Mouse (Mus musculus): Measurements from ENCODE around the gene Ranbp3. TPM values are rescaled to one million over a fixed set of nuclear protein-coding genes. Genes with fewer than 3 reads are reported as not detected.
A peak's percentile ranks its signal among the peaks of the same experiment; 100 is the strongest.

Gene Ranbp3
- polyA plus RNA-seq, 1 experiment from 2014 or later: 116 TPM

GRCm38 (mm10) chr17:56651801-56652200 is 21.3 kb upstream of the Ranbp3 start:
- no peaks in the 10 kb centered on the region for H3K4me1 ChIP-seq (replicated peaks)
- no peaks in the 10 kb centered on the region for H3K36me3 ChIP-seq
- WGBS: 31% methylated on average over 10 of the region's 10 CpGs
- no peak for ATAC-seq (ENCODE audit: insufficient number of reproducible peaks, insufficient read depth, low FRiP score, low TSS enrichment, low read depth)
- no peak overlapping the region for H3K27ac ChIP-seq
- no peak overlapping the region for H3K4me2 ChIP-seq
- H3K27me3 ChIP-seq: no peaks in the 10 kb centered on the region
- no peaks in the 10 kb centered on the region for H3K9me3 ChIP-seq
- no peak overlapping the region for H3K4me3 ChIP-seq (replicated peaks)
- H3K9ac ChIP-seq (replicated peaks): no peak overlapping the region

DNA sequence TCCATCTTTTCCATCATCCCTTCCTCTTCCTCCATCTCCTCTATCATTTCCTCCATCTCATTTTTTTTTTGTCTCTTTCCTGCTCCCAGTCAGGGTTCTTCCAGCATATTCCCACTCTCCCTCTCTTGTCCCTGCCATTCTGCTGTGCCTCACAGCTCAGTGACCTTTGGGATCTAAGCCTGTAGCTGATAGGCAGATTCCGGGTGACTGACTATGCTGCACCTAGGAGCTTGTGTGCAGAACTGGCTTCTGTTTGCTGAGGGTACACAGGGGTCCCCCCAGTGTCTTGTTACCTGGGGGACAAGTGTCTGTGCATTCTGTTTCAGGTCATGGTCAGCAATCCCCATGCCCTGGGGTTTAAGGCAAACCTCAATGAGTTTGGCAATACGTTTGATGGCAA is 18.3 kb upstream of the Ranbp3 start:
- no peak for ATAC-seq (ENCODE audit: insufficient number of reproducible peaks, insufficient read depth, low FRiP score, low TSS enrichment, low read depth)
- Histone ChIP-seq H3K4me1 (replicated peaks) (no peaks in the 10 kb centered on the region), H3K36me3 (no peaks in the 10 kb centered on the region), H3K4me2 (no peak overlapping the region), H3K9ac (replicated peaks) (no peak overlapping the region), H3K9me3 (no peaks in the 10 kb centered on the region), H3K4me3 (replicated peaks) (no peak overlapping the region), H3K27me3 (no peaks in the 10 kb centered on the region), H3K27ac (no peak overlapping the region)
- WGBS: 83% methylated on average over 2 of the region's 2 CpGs

- Histone ChIP-seq H3K4me3 (replicated peaks) (no peak overlapping the region), H3K4me2 (no peak overlapping the region), H3K27me3 (no peaks in the 10 kb centered on the region), H3K4me1 (replicated peaks) (no peaks in the 10 kb centered on the region), H3K36me3 (no peaks in the 10 kb centered on the region), H3K27ac (no peak overlapping the region), H3K9me3 (no peaks in the 10 kb centered on the region), H3K9ac (replicated peaks) (no peak overlapping the region)
- WGBS: 87% methylated on average over 3 of the region's 3 CpGs
- ATAC-seq (ENCODE audit: insufficient number of reproducible peaks, insufficient read depth, low FRiP score, low TSS enrichment, low read depth): no peak
These were observed 17.8 kb upstream of the Ranbp3 start for GRCm38 (mm10) chr17:56655311-56655710.

DNA sequence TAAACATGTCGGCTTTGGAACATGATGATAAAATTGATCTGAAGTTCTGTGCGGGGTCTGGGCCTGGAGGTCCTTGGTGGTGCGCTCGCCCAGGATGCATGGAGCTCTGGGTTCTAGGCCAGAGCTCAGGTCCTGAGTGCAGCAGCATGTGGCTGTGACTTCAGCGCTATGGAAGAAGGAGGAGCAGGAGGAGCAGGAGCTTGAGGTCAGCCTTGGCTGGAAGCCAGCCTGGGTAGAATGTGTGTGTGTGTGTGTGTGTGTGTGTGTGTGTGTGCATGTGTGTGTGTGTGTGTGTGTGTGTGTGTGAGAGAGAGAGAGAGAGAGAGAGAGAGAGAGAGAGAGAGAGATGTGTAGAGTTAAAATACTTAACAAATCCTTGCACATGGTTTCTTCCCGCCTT is 16.9 kb upstream of the Ranbp3 start:
- H3K4me1 ChIP-seq (replicated peaks): no peaks in the 10 kb centered on the region
- no peak overlapping the region for H3K9ac ChIP-seq (replicated peaks)
- WGBS: 89% methylated on average over 6 of the region's 6 CpGs
- no peak overlapping the region for H3K4me2 ChIP-seq
- no peak overlapping the region for H3K4me3 ChIP-seq (replicated peaks)
- H3K9me3 ChIP-seq: no peaks in the 10 kb centered on the region
- no peak for ATAC-seq (ENCODE audit: insufficient number of reproducible peaks, insufficient read depth, low FRiP score, low TSS enrichment, low read depth)
- H3K27me3 ChIP-seq: no peaks in the 10 kb centered on the region
- H3K36me3 ChIP-seq: no peaks in the 10 kb centered on the region
- no peak overlapping the region for H3K27ac ChIP-seq

GRCm38 (mm10) chr17:56663659-56664058 is 9.4 kb upstream of the Ranbp3 start:
- H3K4me1 ChIP-seq (replicated peaks): peaks cover 14% of the 10 kb centered on the region
- peak overlapping the region; percentile 27; the same call in 1 of the 2 replicates for H3K9ac ChIP-seq (replicated peaks)
- H3K4me3 ChIP-seq (replicated peaks): peak overlapping the region; percentile 17
- 65% methylated on average over 3 of the region's 3 CpGs for WGBS
- H3K36me3 ChIP-seq: no peaks in the 10 kb centered on the region
- H3K27me3 ChIP-seq: peaks cover 21% of the 10 kb centered on the region
- no peak for ATAC-seq (ENCODE audit: insufficient number of reproducible peaks, insufficient read depth, low FRiP score, low TSS enrichment, low read depth)
- H3K27ac ChIP-seq: peak overlapping the region; percentile 57
- peak overlapping the region; percentile 48 for H3K4me2 ChIP-seq
- no peaks in the 10 kb centered on the region for H3K9me3 ChIP-seq

- H3K9me3 ChIP-seq: no peaks in the 10 kb centered on the region
- peak overlapping the region; percentile 57; the same call in 1 of the 2 replicates for H3K27ac ChIP-seq
- peak overlapping the region; percentile 48 for H3K4me2 ChIP-seq
- 2% methylated on average over 10 of the region's 10 CpGs for WGBS
- H3K27me3 ChIP-seq: peaks cover 21% of the 10 kb centered on the region
- peak overlapping the region; percentile 27; the same call in 1 of the 2 replicates for H3K9ac ChIP-seq (replicated peaks)
- no peaks in the 10 kb centered on the region for H3K36me3 ChIP-seq
- peaks cover 14% of the 10 kb centered on the region for H3K4me1 ChIP-seq (replicated peaks)
- ATAC-seq (ENCODE audit: insufficient number of reproducible peaks, insufficient read depth, low FRiP score, low TSS enrichment, low read depth): peak; percentile 18; the same call in 1 of the 2 replicates
- H3K4me3 ChIP-seq (replicated peaks): peak overlapping the region; percentile 17
These were observed 8.8 kb upstream of the Ranbp3 start for GRCm38 (mm10) chr17:56664333-56664732.

DNA sequence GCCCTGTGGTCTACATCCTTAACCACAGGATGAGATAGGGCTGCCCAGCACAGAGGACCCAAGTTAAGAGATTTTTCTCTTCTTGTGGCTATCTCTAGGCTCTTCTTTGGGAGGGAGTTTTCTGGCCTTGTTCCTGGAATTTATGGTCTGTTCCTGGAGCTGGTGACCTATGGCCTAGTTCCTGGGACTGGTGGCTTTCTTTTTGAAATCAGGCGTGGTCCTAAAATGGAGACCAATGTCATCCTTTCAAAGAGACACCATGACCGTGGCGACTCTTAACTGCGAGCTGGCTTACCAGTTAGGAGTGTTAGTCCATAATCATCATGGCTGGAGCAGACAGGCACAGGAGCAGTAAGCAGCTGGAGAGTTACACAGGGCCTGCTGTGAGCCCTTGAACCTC is 6.7 kb upstream of the Ranbp3 start:
- no peak overlapping the region for H3K4me3 ChIP-seq (replicated peaks)
- WGBS: 90% methylated on average over 4 of the region's 4 CpGs

DNA sequence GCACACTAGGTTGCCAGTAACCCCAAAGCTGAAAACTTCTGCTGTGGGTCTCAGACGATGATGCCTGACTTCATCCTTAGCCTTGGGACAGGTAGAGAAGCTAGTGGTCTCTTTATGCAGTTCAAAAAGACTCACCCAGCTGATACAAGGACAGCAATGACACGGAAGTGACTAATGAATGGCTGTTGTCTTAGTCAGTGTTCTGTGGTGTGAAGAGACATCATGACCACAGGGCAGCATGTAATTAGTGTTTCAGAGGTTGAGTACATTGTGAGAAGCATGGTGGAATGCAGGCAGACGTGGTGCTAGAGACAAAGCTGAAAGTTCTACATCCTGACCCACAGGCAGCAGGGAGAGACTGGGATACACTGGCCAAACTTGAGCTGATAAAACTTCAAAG is 5.5 kb upstream of the Ranbp3 start:
- H3K27ac ChIP-seq: no peak overlapping the region
- no peak for ATAC-seq (ENCODE audit: insufficient number of reproducible peaks, insufficient read depth, low FRiP score, low TSS enrichment, low read depth)
- no peak overlapping the region for H3K9ac ChIP-seq (replicated peaks)
- H3K4me3 ChIP-seq (replicated peaks): no peak overlapping the region
- H3K4me2 ChIP-seq: no peak overlapping the region
- 72% methylated on average over 3 of the region's 3 CpGs for WGBS
- H3K27me3 ChIP-seq: peaks cover 21% of the 10 kb centered on the region
- H3K4me1 ChIP-seq (replicated peaks): peaks cover 14% of the 10 kb centered on the region
- H3K36me3 ChIP-seq: no peaks in the 10 kb centered on the region
- H3K9me3 ChIP-seq: no peaks in the 10 kb centered on the region

More for the DNA sequence above, 6.7 kb upstream of the Ranbp3 start:
- Histone ChIP-seq H3K27ac (no peak overlapping the region), H3K4me2 (no peak overlapping the region), H3K9me3 (no peaks in the 10 kb centered on the region), H3K4me1 (replicated peaks) (peaks cover 14% of the 10 kb centered on the region), H3K27me3 (peaks cover 21% of the 10 kb centered on the region), H3K36me3 (no peaks in the 10 kb centered on the region), H3K9ac (replicated peaks) (no peak overlapping the region)
- no peak for ATAC-seq (ENCODE audit: insufficient number of reproducible peaks, insufficient read depth, low FRiP score, low TSS enrichment, low read depth)

DNA sequence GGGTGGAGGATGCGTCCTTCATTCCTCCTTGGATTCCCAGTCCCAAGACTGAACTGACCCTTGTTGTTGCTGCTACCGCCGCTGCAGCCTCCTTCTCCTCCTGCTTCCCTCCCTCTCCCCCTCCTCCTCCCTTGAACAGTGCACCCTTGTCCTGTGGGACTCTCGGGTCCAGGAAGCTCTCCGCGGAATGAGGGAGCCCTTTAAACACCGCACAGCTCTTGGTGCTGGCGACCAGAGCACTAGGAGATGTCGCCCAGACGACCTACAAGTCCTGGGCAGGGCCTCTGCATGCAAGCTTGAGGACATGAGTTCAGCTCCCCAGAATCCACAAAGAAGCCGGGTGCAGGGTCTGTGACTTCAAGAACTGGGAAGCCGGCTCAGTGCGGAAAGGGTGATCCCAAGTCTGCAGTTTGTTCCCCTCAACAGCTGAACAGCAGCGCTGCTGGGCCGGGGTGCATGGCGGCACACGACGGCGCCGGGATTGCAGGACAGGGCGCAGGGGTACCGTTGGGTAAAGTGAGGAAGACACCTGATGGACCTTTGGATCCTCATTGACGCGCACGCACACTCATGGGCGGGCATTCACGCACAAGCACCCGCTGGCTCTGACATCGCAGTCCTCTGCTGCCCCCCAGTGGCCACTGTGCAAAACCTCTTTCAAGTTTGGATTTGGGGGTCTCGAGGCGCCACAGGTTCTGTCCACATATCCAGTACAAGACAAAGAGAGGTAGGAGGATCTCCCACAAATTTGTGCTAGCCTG is 4.5 kb upstream of the Ranbp3 start:
- Histone ChIP-seq H3K4me2 (peak overlapping the region; percentile 85), H3K9ac (replicated peaks) (peak overlapping the region; percentile 72), H3K9me3 (no peaks in the 10 kb centered on the region), H3K36me3 (no peaks in the 10 kb centered on the region), H3K27ac (no peak overlapping the region), H3K4me3 (replicated peaks) (peak overlapping the region; percentile 45), H3K4me1 (replicated peaks) (peaks cover 10% of the 10 kb centered on the region), H3K27me3 (peaks cover 21% of the 10 kb centered on the region)
- ATAC-seq (ENCODE audit: insufficient number of reproducible peaks, insufficient read depth, low FRiP score, low TSS enrichment, low read depth): no peak
- 6% methylated on average over 31 of the region's 31 CpGs for WGBS

GRCm38 (mm10) chr17:56669766-56670165 is 3.3 kb upstream of the Ranbp3 start:
- H3K27ac ChIP-seq: no peak overlapping the region
- H3K27me3 ChIP-seq: peaks cover 21% of the 10 kb centered on the region
- no peak overlapping the region for H3K4me2 ChIP-seq
- H3K4me3 ChIP-seq (replicated peaks): no peak overlapping the region
- no peaks in the 10 kb centered on the region for H3K9me3 ChIP-seq
- H3K36me3 ChIP-seq: peaks cover 1% of the 10 kb centered on the region; the same call in 1 of the 2 replicates
- peaks cover 7% of the 10 kb centered on the region for H3K4me1 ChIP-seq (replicated peaks)
- ATAC-seq (ENCODE audit: insufficient number of reproducible peaks, insufficient read depth, low FRiP score, low TSS enrichment, low read depth): no peak
- H3K9ac ChIP-seq (replicated peaks): no peak overlapping the region
- WGBS: 82% methylated on average over 8 of the region's 8 CpGs

DNA sequence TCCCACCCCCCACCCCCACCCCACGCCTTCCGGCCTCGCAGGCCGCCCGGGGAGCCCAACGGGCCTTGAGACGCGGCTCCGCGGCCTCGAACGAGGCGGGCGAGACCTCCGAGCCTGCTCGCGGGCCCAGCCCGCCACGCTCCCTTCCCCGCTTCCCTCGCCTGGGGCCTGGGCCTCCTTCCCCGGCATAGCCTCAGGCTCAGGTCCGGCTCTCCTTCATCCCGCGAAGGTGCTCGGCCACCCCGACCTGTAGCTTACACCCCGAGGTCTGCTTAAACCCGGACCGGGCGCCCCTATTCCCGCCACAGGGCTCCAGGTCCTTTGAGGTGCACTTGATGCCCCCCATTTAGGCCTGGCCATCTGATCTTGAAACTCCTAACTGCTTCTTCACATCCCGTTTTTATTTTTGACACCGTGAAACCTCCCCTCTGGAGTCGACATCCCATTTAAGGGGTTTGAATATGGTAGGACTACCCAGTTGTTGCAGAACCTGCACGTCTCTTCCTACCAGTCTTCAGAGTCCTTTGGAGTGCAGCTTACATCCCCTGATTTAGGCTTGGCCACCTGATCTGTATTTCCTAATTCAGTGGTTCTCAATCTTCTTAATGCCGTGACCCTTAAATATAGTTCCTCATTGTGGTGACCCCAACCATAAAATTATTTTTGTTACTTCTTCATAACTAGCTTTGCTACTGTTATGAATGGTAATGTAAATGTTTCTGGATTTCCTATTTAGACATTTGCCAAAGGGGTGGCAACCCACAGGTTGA is 738 bp downstream of the Ranbp3 start:
- Histone ChIP-seq H3K4me2 (peak overlapping the region; percentile 80), H3K36me3 (peaks cover 39% of the 10 kb centered on the region), H3K9me3 (no peaks in the 10 kb centered on the region), H3K27me3 (no peaks in the 10 kb centered on the region), H3K4me3 (replicated peaks) (peak overlapping the region; percentile 93), H3K27ac (peak overlapping the region; percentile 85), H3K9ac (replicated peaks) (peak overlapping the region; percentile 97), H3K4me1 (replicated peaks) (peaks cover 16% of the 10 kb centered on the region)
- ATAC-seq (ENCODE audit: insufficient number of reproducible peaks, insufficient read depth, low FRiP score, low TSS enrichment, low read depth): no peak; the same call in 1 of the 2 replicates
- WGBS: 2% methylated on average over 35 of the region's 37 CpGs
